Mouse (Mus musculus): ENCODE results near the gene Aldh5a1. TPM values are rescaled to one million over a fixed set of nuclear protein-coding genes. Genes with fewer than 3 reads are reported as not detected.

Gene Aldh5a1
- polyA plus RNA-seq, 1 experiment, result 3.4 TPM

DNA sequence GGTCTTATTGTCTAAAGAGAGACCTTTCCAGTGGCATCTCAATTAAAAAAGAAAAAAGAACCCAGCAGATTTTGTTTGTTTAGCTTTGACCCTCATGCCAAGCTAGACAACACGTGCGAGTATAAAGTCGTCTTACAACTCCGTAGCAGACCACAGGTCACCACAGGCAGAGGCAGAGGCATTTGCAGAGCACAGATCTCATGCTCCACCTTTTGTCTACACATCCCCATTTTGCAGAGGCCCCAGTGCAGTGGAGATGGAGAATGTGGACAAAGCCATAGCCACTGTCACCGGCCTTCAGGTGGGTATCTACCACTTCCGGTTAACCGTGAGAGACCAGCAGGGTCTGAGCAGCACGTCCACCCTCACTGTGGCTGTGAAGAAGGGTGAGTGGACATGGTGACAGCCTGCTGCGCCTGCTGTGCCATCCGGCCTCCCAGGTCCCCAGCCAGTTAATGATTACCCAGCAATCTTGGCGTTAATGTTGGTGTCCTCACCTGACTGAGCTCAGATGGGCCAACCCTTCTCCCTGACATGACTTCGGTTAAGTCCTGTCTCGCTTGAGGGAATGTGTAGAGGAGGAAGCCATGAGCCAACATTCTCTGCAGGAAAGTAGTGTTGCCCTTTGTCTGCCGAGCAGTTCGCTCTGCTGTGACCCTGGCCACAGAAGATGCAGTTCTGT lies 58.0 kb downstream of the Aldh5a1 start:
- DNase-seq (ENCODE audit: low read depth, low spot score), result peak; percentile 91

DNA sequence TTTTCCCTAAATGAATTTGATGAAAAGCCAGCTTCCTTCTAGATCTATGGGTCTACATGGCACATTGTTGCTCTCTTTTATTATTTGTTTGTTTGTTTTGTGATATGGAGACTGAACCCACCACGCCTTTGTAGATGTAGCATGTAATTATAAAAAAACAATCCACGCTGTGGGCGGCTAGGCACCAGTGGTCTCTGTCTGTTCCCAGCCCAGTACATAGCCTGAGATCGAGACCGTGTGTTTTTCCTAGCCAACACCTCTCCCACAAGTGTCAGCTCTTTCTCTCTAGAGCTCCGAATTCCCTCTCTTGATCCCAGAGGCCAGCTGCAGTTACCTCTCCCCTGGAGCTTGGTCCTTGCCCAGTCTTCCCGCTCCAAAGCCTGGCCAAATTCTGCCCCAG lies 69.2 kb downstream of the Aldh5a1 start:
- DNase-seq (ENCODE audit: low read depth, low spot score), result no peak
- WGBS, result 65% methylated on average over 7 of the region's 7 CpGs

More for the DNA sequence above, 58.0 kb downstream of the Aldh5a1 start:
- WGBS, result 38% methylated on average over 15 of the region's 15 CpGs

- 79% methylated on average over 10 of the region's 10 CpGs for WGBS
These were observed 69.7 kb downstream of the Aldh5a1 start for GRCm38 (mm10) chr13:24867789-24868188.

GRCm38 (mm10) chr13:24866430-24867402 lies 70.7 kb downstream of the Aldh5a1 start:
- no peak for DNase-seq (ENCODE audit: low read depth, low spot score)
- 39% methylated on average over 9 of the region's 9 CpGs for WGBS

More at GRCm38 (mm10) chr13:24867789-24868188, 69.7 kb downstream of the Aldh5a1 start:
- no peak for DNase-seq (ENCODE audit: low read depth, low spot score)

DNA sequence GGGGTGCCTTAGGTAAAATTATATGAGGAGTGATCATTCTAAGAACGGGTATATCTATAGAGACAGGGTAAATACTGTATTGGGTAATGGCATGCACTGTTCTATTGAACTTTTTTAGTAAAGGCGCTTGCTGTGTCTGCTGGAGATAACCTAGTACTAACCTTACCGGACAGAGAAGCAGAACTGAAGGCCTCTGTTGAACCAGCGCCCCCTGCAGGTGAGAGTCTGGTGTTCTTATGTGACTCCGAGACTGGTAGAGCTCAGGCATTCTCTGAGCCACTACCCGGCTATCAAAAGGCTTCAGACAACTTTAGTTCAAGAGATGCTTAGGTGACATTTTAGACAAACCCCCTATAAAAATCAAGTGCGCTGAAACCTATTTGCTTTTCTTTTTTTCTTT lies 74.9 kb downstream of the Aldh5a1 start:
- WGBS, result 48% methylated on average over 7 of the region's 7 CpGs
- peak; percentile 78 for DNase-seq (ENCODE audit: low read depth, low spot score)

DNA sequence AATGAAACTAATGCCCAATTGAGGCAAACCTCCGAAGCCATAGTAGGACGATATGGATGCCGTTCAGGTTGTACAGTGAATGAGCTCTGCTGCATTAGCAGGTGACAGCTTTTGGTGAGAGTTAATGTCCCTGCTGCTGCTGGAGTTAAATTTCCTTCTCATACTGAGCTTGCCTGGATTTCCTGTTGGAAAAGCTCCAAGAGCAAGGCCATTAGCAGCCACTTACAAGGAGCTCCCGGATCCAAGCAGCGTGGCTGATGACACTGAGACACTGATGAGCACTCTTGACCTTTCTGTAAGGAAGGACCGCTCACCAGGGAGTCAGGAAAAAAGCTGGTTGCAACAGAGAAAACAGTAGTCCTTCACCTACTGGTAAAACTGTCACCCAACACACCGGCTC lies 75.4 kb downstream of the Aldh5a1 start:
- DNase-seq (ENCODE audit: low read depth, low spot score), result no peak
- whole genome bisulfite sequencing, result 17% methylated on average over 7 of the region's 7 CpGs

DNA sequence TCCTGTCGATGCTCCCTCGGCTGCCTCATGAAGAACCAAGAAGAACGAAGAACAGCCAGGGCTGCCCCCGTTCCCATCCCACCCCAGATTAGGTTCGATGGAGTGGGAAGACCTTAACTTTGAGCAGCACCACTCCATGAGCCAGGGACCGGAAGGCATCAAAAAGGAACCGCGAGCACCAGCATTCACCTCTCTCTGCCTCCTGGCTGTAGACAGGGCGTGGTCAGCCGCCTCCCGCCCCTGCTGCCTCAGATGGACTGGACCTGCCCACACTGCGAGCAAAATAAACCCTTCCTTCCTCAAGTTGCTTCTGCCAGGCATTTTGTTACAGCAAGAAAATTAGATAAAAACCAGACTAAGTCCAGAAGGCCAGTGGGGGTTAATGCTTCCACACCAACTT lies 76.4 kb downstream of the Aldh5a1 start:
- DNase-seq (ENCODE audit: low read depth, low spot score), result no peak
- 30% methylated on average over 12 of the region's 12 CpGs for WGBS

DNA sequence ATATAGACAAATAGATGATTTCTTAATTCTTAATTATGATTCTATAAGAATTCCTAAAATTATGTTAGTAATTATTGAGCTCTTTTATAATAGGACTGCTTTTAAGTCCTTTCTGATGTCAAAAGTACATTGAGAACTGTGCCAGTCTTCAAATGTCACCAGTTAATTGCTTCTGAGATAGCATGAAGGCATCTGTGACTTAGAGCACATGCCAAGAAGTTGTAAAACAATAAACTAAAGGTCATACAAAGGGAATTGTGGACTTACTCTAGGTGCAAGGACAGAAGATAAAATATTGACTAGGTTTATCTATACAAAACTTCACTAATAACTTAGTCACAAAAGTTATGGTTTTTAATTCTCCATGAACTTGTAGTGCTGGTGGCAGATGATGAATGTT lies 78.3 kb downstream of the Aldh5a1 start:
- DNase-seq (ENCODE audit: low read depth, low spot score), result no peak

Other genes with a start within 250 kb of the Aldh5a1 start
- gene Armh2, start 196.4 kb downstream of the Aldh5a1 start, polyA plus RNA-seq (2012; rRNA removed), result not detected in 2 replicates
- 5.9 and 9.1 TPM in 2 replicates for gene Gmnn, start 175.7 kb downstream of the Aldh5a1 start, polyA plus RNA-seq (2012; rRNA removed)
- 23.9 and 29.0 TPM in 2 replicates for gene BC005537, start 136.0 kb downstream of the Aldh5a1 start, polyA plus RNA-seq (2012; rRNA removed)
- gene Acot13, start 106.1 kb downstream of the Aldh5a1 start, polyA plus RNA-seq (2012; rRNA removed), result 57.4 and 65.0 TPM in 2 replicates
- gene Tdp2, start 106.0 kb downstream of the Aldh5a1 start, polyA plus RNA-seq (2012; rRNA removed), result 15.8 and 25.5 TPM in 2 replicates
- gene D130043K22Rik, start 92.5 kb downstream of the Aldh5a1 start, polyA plus RNA-seq (2012; rRNA removed), result 1.6 and 3.6 TPM in 2 replicates
- gene Gpld1, start 5.5 kb upstream of the Aldh5a1 start, polyA plus RNA-seq (2012; rRNA removed), result 3.2 and 4.4 TPM in 2 replicates
- 11.0 and 22.5 TPM in 2 replicates for gene Mrs2, start 82.7 kb upstream of the Aldh5a1 start, polyA plus RNA-seq (2012; rRNA removed)
- 0.02 TPM in 1 of 2 replicates, not detected in the other for gene Dcdc2a, start 118.3 kb upstream of the Aldh5a1 start, polyA plus RNA-seq (2012; rRNA removed)